Mouse (Mus musculus): Measurements from ENCODE around the gene Ccm2l.

Gene Ccm2l

DNA sequence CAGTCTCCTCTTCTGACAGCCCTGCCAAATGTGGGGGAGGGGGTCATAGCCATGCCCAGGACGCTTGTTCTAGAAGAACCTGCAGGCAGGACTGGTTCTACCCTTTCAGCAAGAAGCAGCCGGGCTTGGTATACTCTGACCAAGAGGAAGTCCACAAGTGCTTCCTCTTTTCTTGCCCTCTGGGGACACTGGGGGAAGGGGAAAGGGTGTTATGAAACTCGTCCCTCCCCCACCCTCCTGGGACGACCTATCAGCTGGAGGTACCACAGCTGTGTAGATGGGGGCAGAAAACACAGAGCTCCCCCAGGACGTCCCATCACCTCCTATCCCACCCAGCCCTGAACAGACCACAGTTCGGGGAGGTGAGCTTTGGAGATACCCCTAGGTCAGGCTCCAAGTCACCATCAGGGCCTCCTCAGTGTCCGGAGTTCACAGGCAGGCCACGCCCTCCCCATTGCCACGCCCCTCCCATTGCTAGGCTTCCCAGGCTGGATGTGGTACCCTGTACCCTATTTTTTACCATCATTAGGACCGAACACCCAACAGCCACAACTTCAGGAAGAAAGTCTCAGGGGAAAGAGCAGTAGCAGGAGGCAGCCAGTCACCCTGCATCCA, 24.9 kb downstream of the Ccm2l start:
- no peak for DNase-seq (ENCODE audit: low read depth)

DNA sequence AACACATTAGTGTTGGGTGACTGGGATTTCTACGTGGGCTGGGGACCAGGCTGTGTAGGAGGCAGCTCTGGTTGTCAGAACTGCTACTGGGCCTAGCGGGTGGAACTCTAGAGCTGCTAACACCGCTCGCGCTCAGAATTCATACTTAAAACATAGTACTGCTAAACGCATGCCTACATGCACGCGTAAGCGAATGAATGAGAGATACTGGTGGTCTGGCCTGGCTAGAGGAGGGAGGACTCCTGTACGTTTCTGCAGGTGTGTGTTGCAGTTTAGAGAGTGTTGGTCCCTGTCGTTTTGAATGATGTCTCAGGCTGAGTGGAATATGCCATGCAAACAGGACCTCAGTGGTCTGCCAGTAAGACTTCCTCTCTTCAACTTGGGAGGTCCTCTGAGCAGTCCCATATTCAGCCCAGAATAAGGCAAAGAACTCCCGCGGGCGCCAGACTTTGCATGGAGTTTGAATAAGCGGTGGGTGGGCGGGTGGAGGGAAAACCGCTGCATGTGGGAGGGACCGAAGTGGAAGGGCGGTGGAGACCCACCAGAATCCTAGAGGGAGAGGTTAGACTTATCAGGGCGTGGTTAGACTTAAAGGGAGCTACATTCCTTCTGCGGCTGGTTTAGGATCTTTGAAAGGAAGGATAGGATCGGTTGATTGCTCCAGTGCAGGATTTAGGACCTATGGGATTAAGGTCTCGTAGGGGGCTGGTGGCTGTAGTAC, 41.5 kb downstream of the Ccm2l start:
- DNase-seq (ENCODE audit: low read depth), result no peak

DNA sequence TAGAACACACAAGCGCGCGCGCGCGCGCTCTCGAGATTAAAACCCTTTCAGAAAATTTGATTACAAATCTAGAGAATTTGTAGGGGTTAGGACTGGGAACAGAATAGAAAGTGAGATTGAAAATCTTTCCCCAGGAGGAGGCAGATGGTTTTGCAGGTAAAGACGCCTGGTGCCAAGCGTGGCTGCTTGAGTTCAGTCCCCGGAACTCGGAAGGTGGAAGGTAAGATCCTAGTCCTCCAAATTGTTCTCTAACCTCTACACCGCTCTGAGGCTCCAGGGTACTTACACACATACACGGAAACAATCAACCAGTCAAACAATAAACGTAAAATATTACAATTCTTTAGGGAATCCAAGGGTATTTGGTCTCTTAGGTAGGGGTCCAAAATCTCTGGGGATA, 42.0 kb downstream of the Ccm2l start:
- no peak for DNase-seq (ENCODE audit: low read depth)

DNA sequence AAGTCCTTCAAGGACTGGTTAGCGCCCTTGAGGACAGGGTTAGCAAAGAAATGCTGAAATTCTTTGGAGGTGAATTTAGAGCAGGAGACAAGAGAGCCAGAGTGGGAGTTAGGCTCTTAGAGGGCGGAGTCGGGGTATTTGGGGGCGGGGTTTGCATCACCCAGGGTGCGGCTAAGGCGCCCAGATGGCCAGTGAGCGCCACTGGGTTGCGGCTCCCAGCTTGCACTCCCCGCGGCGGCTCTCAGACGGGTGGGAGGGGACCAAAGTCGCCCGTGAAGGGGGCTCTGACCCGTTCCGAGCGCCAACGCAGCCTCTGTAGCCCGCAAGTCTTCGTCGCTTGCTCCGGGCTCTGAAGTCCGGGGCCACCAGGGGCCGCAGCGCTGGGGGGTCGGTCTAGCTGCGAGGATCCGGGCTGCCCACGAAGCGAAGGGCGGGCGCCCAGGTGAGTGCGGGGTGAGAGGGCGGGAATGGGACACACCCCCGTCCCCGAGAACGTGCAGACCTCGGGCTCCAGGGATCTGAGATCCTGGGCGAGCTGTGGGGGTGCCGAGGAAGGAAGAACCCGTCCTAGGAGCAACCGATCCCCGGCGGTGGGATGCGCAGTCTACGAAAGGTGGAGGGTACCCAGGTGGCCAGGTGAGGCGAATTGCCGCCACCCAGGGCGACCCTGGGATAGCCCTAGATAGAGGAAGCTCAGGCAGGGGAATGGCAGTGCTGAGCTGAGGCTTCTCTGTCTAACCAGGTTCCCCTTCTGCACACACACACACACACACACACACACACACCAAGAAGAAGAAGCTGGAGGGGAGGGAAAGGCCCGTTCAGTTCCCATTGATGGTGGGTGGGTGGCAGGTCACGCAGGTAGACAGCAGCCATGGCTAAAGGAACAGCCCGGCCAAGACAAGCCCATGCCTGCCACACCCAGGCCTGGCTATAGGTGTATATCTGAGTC, 42.8 kb downstream of the Ccm2l start, which contains the start of gene Hck:
Gene Hck, plus strand, starts transcription at position 156 of the 952 bp plus-strand sequence.
- peak; percentile 21 for DNase-seq (ENCODE audit: low read depth)

DNA sequence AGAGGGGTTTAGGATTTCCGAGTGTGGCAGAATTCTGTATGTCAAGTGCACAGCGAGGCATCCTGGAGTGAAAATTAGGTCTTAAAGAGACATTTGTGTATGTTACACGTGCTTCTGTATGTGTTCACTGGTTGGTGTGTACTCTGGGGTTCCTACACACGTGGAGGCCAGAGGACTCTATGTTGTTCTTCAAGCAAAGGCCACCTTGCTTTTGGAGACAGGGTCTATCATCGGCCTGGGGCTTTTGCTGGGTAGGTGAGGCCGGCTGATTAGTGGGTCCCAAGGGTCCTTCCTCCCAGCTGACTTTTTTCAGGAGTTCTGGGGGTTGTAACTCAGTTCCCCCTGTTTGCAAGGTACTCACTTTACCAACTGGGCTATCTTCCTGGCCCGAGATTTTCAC, 43.8 kb downstream of the Ccm2l start:
- DNase-seq (ENCODE audit: low read depth), result no peak

DNA sequence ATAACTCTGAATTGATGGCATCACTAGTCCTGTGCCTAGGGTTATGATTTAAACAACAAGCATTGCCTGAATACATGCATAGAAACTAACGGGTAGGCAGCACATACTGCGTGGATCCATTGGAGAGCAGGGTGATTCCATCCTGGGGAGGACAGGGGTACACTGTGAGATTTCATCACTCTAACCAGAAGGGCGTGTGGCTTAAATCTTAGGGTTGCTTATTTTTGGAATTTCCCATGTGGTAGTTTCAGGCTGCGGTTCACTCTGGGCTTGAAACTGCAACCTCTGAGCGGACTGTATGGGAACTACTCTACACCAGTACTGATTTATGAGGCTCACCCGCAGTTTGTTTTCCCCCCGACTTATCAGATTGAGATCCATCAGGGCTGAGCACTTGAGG, 45.5 kb downstream of the Ccm2l start:
- no peak for DNase-seq (ENCODE audit: low read depth)

DNA sequence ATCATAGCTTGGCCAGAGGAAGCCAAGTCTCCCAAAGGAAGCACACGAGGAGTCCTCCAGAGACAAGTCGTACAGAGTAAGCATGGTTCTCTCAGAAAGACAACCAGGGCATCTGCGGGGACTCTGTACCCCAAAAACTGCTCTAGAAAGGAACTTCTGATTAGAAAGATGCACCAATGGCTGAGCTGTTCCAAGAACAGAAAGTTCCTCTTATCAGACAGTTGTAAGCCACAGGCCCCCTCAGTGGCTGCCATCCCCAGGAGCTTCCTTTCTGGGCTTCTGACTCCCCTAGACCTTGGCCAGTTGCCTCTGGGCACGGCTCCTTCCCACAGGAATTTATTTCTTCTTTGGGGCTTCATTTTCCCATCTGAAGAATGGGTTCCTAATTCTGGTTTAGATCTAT, 49.9 kb downstream of the Ccm2l start:
- no peak for DNase-seq (ENCODE audit: low read depth)

DNA sequence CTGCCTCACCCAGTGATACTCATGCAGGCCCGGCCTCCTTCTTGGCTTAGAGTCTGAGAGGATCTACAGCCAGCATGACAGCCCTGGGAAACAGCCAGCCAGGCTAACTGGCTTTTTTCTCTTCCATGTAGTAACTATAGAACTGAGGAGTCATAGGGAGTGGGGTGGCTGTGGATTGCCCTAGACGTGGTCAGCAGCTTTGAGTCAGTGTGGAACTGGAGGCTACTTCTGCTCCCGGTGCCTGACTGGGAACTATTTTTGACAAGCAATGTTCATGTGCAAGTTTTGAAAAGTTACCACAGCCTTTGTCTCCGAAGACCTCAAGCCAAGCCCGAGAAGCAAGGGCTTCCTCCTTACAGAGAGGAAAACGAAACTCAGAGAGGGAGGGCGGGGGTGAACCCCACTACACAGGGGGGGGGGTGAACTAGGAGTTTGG, 51.3 kb downstream of the Ccm2l start:
- peak; percentile 84 for DNase-seq (ENCODE audit: low read depth)

DNA sequence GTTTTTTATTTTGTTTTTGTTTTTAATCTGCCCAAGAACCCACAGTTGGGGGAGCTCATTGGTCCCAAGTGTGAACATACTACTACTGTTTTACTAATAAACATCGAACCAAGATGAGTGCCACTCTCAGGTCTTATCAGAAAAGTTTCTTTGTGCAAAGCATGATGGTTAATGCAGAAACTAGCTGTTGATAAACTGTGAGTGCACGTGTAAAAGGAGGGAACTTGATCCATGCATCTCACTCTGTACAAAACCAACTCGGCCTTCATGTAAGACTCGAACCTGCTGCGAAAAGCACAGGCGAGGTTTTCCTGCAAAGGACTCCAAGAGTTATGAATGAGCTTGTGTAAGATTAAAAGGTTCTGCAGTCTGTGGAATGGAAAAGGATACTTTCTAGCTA, 53.7 kb downstream of the Ccm2l start:
- no peak for DNase-seq (ENCODE audit: low read depth)

DNA sequence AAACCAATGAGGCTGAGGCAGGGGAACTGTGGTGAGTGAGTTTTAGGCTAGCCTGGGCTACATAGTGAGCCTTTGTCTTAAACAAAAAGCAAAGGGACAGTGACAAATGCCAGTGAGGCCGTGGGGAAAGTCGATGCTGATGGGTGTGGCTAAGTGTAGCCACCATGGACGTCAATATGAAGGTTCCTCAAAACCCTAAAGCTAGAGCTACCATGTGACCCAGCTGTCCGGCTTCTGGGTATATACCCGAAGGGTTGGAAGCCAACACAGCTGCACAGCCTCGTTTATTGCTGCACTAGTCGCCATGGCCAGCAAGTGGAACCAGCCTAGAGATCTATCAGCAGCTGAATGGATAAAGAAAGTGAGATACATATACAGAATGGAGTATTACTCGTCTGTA, 54.4 kb downstream of the Ccm2l start:
- DNase-seq (ENCODE audit: low read depth), result no peak

DNA sequence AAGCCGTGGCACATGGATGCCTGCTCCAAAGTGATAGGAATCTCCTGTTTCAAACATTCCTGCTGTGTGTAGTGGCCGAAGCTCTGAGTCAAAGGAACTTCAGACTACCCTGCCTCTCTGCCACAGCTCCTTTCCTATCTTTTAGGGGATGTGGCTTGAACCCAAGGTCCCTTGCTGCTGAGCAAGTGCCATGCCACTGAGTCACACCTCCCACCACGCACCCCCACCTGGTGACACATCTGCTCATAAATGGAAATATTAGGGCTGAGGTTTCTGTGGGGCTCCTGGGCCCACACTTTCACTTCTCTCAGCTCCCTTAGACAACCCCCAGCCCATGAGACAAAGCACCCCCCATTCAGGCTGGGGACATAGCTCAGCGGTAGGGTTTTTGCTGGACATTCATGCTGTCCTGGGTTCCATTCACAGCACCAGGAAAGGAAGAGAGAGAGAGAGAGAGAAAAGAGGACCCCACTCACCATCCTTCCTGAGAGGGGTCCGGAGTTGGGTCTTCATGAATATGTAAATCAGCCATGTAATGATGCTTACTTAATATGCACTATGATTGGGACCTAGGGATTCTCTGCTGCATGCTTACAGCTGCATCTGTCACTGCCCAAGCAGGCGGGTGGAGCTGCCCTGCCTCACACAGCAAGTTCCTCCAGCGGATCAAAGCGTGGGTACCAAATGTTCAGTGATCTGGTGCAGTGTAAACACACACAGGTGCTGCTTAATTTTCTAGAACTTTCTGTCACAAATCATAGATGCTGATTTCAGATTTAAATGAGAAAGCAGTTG, 56.3 kb downstream of the Ccm2l start:
- DNase-seq (ENCODE audit: low read depth), result peak; percentile 34

DNA sequence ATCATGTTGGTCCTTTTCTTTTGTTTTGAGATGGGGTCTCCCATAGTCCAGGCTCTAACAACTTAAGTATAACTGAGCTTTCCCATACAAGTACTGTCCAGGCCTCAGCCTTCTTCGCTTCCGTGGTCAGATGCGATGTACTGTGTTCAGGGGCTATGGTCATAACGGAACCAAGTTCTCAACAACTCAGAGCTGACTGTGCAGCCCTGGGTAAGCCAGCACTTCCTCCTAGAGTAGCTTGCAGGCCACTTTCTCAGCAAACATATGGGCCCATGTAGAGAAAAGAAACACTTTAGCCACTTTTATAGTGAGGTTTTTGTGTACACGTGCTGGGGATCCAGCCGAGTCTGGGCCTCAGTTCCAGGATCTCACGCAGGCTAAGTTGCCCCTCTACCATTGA, 56.9 kb downstream of the Ccm2l start:
- DNase-seq (ENCODE audit: low read depth), result no peak

DNA sequence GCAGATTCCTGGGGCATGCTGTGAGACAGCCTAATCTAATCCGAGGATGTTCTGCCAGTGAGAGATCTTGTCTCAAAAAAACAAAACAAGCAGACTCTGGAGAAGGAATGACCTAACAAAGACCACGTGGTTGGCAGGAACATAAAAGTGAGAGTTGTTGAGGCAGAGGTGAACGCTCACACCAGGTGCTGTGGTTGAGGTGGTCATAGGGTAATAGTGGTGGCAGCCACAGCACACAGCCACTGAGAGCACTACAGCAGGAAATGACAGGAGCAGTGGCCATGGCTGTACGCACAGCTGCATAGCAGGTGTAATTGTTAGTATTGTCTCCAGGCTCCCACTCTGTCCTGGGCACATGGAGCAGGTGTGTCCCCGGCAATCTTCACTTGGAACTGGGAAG, 60.1 kb downstream of the Ccm2l start:
- no peak for DNase-seq (ENCODE audit: low read depth)

DNA sequence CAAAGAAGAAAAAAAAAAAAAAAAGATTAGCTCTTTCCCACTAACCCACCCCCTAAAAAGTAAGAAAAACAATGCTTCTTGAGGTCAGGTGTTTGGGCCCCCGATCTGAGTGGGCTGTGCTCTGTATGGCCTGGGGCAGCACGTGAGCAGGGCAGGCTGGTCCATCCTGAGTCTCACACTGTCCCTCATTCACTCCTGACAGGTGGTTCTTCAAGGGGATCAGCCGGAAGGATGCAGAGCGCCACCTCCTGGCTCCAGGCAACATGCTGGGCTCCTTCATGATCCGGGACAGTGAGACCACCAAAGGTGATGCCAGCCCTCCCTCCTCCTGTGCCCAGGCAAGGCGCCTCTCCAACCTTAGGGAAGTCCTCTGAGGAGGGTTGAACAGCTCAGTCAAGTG, 65.3 kb downstream of the Ccm2l start:
- peak; percentile 19 for DNase-seq (ENCODE audit: low read depth)

Data from NIH3T3 (cell line).